Mouse (Mus musculus) thymus, postnatal 10 days (tissue): ENCODE results near the gene 4921536K21Rik.

Experiments
- DNase-seq, 2 experiments: peaks; one replicate each; pipeline ENCODE4 v3.0.0; 2021; ENCODE audit warnings: low spot score in 2 of 2

Gene 4921536K21Rik

GRCm38 (mm10) chr11:3855846-3856245, 39.1 kb downstream of the 4921536K21Rik start:
- no peak for DNase-seq

GRCm38 (mm10) chr11:3854156-3854555, 40.7 kb downstream of the 4921536K21Rik start:
- DNase-seq, result no peak

DNA sequence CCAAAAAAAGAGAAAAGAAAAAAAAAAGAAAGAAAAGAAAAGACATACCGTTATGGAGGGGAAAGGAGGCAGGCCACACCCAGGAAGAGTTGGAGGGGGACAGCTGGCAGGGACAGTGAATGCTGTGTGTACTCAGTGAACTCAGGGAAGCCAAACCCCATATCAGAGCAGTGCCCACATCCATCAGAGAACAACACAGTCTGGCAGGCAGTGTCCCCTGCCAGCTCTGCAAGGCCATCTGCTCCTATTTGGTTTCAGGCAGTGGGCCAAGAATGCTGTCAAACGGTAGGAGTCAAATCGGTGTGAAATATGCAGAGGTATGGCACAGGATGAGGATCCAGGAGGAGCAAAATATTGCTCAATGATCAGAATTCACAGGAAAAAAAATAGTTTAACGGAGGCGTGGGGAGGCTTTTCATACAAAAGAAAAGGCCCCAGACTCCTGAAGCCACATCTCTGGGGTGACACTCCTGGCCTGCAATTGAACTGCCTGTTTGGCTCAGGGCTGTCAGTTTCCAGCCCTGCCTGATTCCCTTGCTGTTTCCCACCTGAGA, 41.3 kb downstream of the 4921536K21Rik start:
- no peak for DNase-seq

GRCm38 (mm10) chr11:3853031-3853430, 41.9 kb downstream of the 4921536K21Rik start:
- DNase-seq, result no peak

DNA sequence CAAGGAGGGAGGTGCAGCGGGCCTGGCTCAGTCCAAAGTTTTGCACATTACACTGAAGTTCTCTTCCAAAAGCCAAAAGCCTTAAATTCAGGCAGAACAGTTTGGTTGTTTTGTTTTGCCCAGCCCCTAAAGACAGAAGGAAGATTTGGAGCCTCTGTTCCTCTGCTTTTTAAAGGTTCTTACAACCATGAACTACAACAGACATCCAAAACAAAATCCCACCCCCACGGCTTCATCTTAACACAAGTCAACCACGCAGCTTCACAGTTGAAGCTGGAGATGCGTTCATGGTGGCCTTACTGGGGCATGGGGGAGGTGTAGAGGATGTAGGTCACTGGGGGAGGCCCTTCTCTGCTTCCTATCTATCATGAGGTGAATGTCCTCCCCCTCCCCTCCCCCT, 43.0 kb downstream of the 4921536K21Rik start:
- no peak for DNase-seq

DNA sequence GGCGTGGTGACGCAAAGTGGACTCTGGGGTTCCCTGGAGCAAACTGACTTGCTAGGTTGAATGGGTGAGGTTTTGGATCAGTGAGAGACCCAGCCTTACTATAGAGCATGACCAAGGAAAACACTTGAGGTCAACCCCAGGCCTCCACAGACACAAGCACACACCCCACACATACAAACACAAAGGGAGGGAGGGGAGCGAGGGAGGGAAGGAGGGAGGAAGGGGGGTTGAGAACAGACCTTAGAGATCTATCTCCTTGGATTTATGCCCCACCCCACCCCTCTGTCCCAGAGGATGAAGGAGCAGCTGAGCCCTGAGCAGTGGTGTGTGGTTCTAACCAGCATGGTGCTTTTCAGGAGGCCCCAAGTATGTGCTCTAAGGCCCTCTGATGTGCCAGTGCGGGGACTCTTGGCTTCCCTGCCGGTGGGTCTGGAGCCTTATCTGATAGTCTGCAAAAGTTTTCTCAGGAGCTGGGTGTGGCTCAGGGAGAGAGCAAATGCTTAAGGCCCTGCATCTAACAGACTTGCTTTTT, 44.1 kb downstream of the 4921536K21Rik start:
- no peak for DNase-seq

DNA sequence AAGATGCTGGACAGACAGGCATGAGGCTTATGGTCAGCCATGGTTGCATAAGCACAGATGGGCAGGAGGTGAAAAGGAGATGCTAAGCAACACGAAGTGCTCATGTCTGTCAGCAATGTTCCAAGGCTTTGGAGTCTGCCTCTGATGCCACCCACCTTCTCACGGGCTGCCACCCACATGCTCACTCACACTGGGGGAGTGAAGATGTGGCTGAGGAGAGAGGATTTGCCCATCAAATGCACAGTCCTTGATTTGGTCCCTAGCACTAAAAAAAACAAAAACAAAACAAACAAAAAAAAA, 44.6 kb downstream of the 4921536K21Rik start:
- DNase-seq, result no peak

GRCm38 (mm10) chr11:3849469-3850314, 45.2 kb downstream of the 4921536K21Rik start:
- no peak for DNase-seq

GRCm38 (mm10) chr11:3846351-3846750, 48.5 kb downstream of the 4921536K21Rik start:
- no peak for DNase-seq

- no peak for DNase-seq
These were observed 50.8 kb downstream of the 4921536K21Rik start for GRCm38 (mm10) chr11:3843943-3844734.
